ENCODE assay signal across 31 mouse cellular contexts in genomic region chr5:30513111-30513510, GRCm38 (mm10). TPM values are rescaled to one million over a fixed set of nuclear protein-coding genes. Genes with fewer than 3 reads are reported as not detected.
DNase-seq lines count a peak whose midpoint lies in the region; ATAC-seq and TF ChIP-seq lines count a peak whose summit lies in the region.
"Had no signal": no experiment of that assay in that cellular context is flagged by ENCODE, and none has a peak within 500 bp of the region (broad histone marks: within the 10 kb centered on the region; RNA-seq: fewer than 3 reads in every experiment).

No protein-coding gene starts in this region.

- H3K4me1 ChIP-seq in hindbrain, postnatal 0 days (ENCODE audit: insufficient read depth, low read length), result peaks cover 3% of the 10 kb centered on the region; the same call in 1 of the 2 replicates
- no peaks in the 10 kb centered on the region for H3K4me1 ChIP-seq in hindbrain, embryonic 16.5 days (ENCODE audit: control insufficient read depth, insufficient read depth, low read depth, low read length)
- H3K4me1 ChIP-seq in midbrain, postnatal 0 days (ENCODE audit: insufficient read depth, low read length), result no peaks in the 10 kb centered on the region; the same call in 1 of the 2 replicates
- no peaks in the 10 kb centered on the region for H3K4me1 ChIP-seq in midbrain, embryonic 11.5 days (ENCODE audit: control insufficient read depth, insufficient read depth, low read length)

- no peak overlapping the region for H3K4me2 ChIP-seq in hindbrain, postnatal 0 days (ENCODE audit: low read depth, low read length)
- H3K4me2 ChIP-seq in hindbrain, embryonic 16.5 days (ENCODE audit: low read length), result no peak overlapping the region
- H3K4me2 ChIP-seq in midbrain, postnatal 0 days (ENCODE audit: low read depth, low read length, poor library complexity, severe bottlenecking), result no peak overlapping the region
- H3K4me2 ChIP-seq in midbrain, embryonic 11.5 days, result no peak overlapping the region
- H3K4me2 ChIP-seq: heart, embryonic 13.5 days; intestine, embryonic 15.5 days had no signal

- H3K9me3 ChIP-seq in hindbrain, postnatal 0 days (ENCODE audit: low read length), result no peaks in the 10 kb centered on the region
- H3K9me3 ChIP-seq in hindbrain, embryonic 16.5 days (ENCODE audit: control insufficient read depth, low read length), result no peaks in the 10 kb centered on the region
- no peaks in the 10 kb centered on the region for H3K9me3 ChIP-seq in midbrain, postnatal 0 days (ENCODE audit: low read length)
- no peaks in the 10 kb centered on the region for H3K9me3 ChIP-seq in midbrain, embryonic 11.5 days (ENCODE audit: control insufficient read depth, low read length)
- H3K9me3 ChIP-seq: forebrain, embryonic 10.5 days; G1E; heart, embryonic 10.5 days; heart, embryonic 13.5 days; intestine, embryonic 15.5 days had no signal

- TF ChIP-seq CTCF in hindbrain, postnatal 0 days (IDR thresholded peaks at IDR 0.05; ENCODE audit: low read depth), result no peak
- no peak for TF ChIP-seq CTCF in midbrain, postnatal 0 days (IDR thresholded peaks at IDR 0.05)

- no peak overlapping the region for H3K27ac ChIP-seq in hindbrain, postnatal 0 days
- H3K27ac ChIP-seq in hindbrain, embryonic 16.5 days (ENCODE audit: low read depth, low read length), result no peak overlapping the region
- H3K27ac ChIP-seq in midbrain, postnatal 0 days (ENCODE audit: low read depth, low read length), result no peak overlapping the region
- H3K27ac ChIP-seq in midbrain, embryonic 11.5 days (ENCODE audit: low read depth, low read length), result no peak overlapping the region
- H3K27ac ChIP-seq: forebrain, embryonic 10.5 days; heart, adult 2 months; heart, embryonic 10.5 days; heart, embryonic 13.5 days; intestine, embryonic 15.5 days had no signal

- H3K27me3 ChIP-seq in hindbrain, postnatal 0 days (ENCODE audit: insufficient read depth, low read length), result no peaks in the 10 kb centered on the region
- no peaks in the 10 kb centered on the region for H3K27me3 ChIP-seq in hindbrain, embryonic 16.5 days (replicated peaks; ENCODE audit: control insufficient read depth, insufficient read depth, low read length)
- H3K27me3 ChIP-seq in midbrain, postnatal 0 days (ENCODE audit: insufficient read depth, low read length), result no peaks in the 10 kb centered on the region
- no peaks in the 10 kb centered on the region for H3K27me3 ChIP-seq in midbrain, embryonic 11.5 days (ENCODE audit: control insufficient read depth, insufficient read depth, low read length)
- H3K27me3 ChIP-seq: heart, embryonic 13.5 days; intestine, embryonic 15.5 days had no signal

- H3K9ac ChIP-seq in hindbrain, postnatal 0 days (replicated peaks; ENCODE audit: low read length), result no peak overlapping the region
- H3K9ac ChIP-seq in hindbrain, embryonic 16.5 days (ENCODE audit: low read depth, low read length), result no peak overlapping the region
- no peak overlapping the region for H3K9ac ChIP-seq in midbrain, postnatal 0 days (replicated peaks; ENCODE audit: low read length, poor library complexity, severe bottlenecking)
- no peak overlapping the region for H3K9ac ChIP-seq in midbrain, embryonic 11.5 days (ENCODE audit: low read length)
- H3K9ac ChIP-seq: heart, embryonic 13.5 days; intestine, embryonic 15.5 days had no signal

- no peak overlapping the region for H3K4me3 ChIP-seq in hindbrain, postnatal 0 days (ENCODE audit: low read length)
- H3K4me3 ChIP-seq in hindbrain, embryonic 16.5 days (ENCODE audit: low read length), result no peak overlapping the region
- H3K4me3 ChIP-seq in midbrain, postnatal 0 days (ENCODE audit: low read depth, low read length), result no peak overlapping the region
- no peak overlapping the region for H3K4me3 ChIP-seq in midbrain, embryonic 11.5 days (ENCODE audit: low read depth, low read length)
- H3K4me3 ChIP-seq: forebrain, embryonic 10.5 days; heart, adult 2 months; heart, embryonic 10.5 days; heart, embryonic 13.5 days; intestine, embryonic 15.5 days had no signal

- ATAC-seq in hindbrain, postnatal 0 days, result no peak
- ATAC-seq in hindbrain, embryonic 16.5 days, result no peak
- ATAC-seq in midbrain, postnatal 0 days (ENCODE audit: low FRiP score), result no peak
- ATAC-seq in midbrain, embryonic 11.5 days (ENCODE audit: low FRiP score), result no peak
- ATAC-seq: forebrain, embryonic 16.5 days; intestine, embryonic 15.5 days; Patski had no signal

- WGBS in hindbrain, postnatal 0 days, result 37% methylated on average over 8 of the region's 8 CpGs
- WGBS in hindbrain, embryonic 16.5 days, result 47% methylated on average over 8 of the region's 8 CpGs
- 59% methylated on average over 8 of the region's 8 CpGs for WGBS in midbrain, postnatal 0 days
- 85% methylated on average over 8 of the region's 8 CpGs for WGBS in midbrain, embryonic 11.5 days

- no peaks in the 10 kb centered on the region for H3K36me3 ChIP-seq in hindbrain, postnatal 0 days (ENCODE audit: insufficient read depth, low read length)
- no peaks in the 10 kb centered on the region for H3K36me3 ChIP-seq in hindbrain, embryonic 16.5 days (ENCODE audit: control insufficient read depth, insufficient read depth, low read length)
- H3K36me3 ChIP-seq in midbrain, postnatal 0 days (ENCODE audit: insufficient read depth, low read length), result no peaks in the 10 kb centered on the region
- no peaks in the 10 kb centered on the region for H3K36me3 ChIP-seq in midbrain, embryonic 11.5 days (ENCODE audit: control insufficient read depth, insufficient read depth, low read length)
- H3K36me3 ChIP-seq: forebrain, embryonic 10.5 days; G1E; heart, embryonic 10.5 days; heart, embryonic 13.5 days; intestine, embryonic 15.5 days had no signal

- peak; percentile 39 to 52 for DNase-seq in cerebellum, postnatal 10 days
- DNase-seq in cerebellum, postnatal 36 days, result no peak
- peak; percentile 49 for DNase-seq in hindbrain, postnatal 0 days (ENCODE audit: low spot score)
- DNase-seq in midbrain, postnatal 0 days (ENCODE audit: low spot score), result peak; percentile 50
- DNase-seq in midbrain, embryonic 11.5 days (ENCODE audit: low spot score, missing footprints), result no peak
- DNase-seq: adrenal gland, postnatal 10 days; adrenal gland, postnatal 36 days; cerebellum, adult 11 months; cerebellum, adult 2 months; cerebellum, adult 9-11 months; gastrocnemius, postnatal 10 days; gastrocnemius, postnatal 36 days; heart, adult 2 months; heart, postnatal 14 days; heart, postnatal 4 days; kidney, adult 11 months had no signal

RNA-seq across cellular contexts. Expression of gene Cib4, which starts 32.5 kb away (rescaled TPM):
- total RNA-seq in hindbrain, postnatal 0 days (2014; rRNA removed), result not detected in 2 replicates
- polyA plus RNA-seq in hindbrain, postnatal 0 days (2015; fragmentation: Nextera tagmentation; extraction: Ambion mirVana), result not detected in 2 replicates
- polyA plus RNA-seq in hindbrain, embryonic 16.5 days (2015; fragmentation: Nextera tagmentation; extraction: Ambion mirVana), result not detected in 2 replicates
- not detected in 2 replicates for total RNA-seq in midbrain, postnatal 0 days (2014; rRNA removed)
- polyA plus RNA-seq in midbrain, postnatal 0 days (2015; fragmentation: Nextera tagmentation; extraction: Ambion mirVana), result not detected in 2 replicates
- polyA plus RNA-seq in midbrain, embryonic 11.5 days (2014; fragmentation: Nextera tagmentation; extraction: Ambion mirVana), result not detected in 2 replicates
- total RNA-seq: G1E; gastrocnemius, adult 18-20 months; gastrocnemius, postnatal 10 days; gastrocnemius, postnatal 36 days; granulocyte monocyte progenitor cell, adult 5-6 weeks; heart, adult 2 months; heart, postnatal 14 days; heart, postnatal 4 days had no signal
- polyA plus RNA-seq: cerebellum, adult 2 months; embryonic facial prominence, embryonic 11.5 days; embryonic facial prominence, embryonic 14.5 days; forebrain, embryonic 10.5 days; forebrain, embryonic 16.5 days; G1E; heart, adult 2 months; heart, embryonic 10.5 days; heart, embryonic 13.5 days; heart, embryonic 16.5 days; hindbrain, embryonic 11.5 days; intestine, embryonic 15.5 days; Patski had no signal

RNA-seq across cellular contexts. Expression of gene 1700001C02Rik, which starts 47.3 kb away (rescaled TPM):
- 0.72 TPM in 1 of 2 replicates, not detected in the other for total RNA-seq in hindbrain, postnatal 0 days (2014; rRNA removed)
- polyA plus RNA-seq in hindbrain, postnatal 0 days (2015; fragmentation: Nextera tagmentation; extraction: Ambion mirVana), result 3.4 and 4.0 TPM in 2 replicates
- 1.8 and 1.9 TPM in 2 replicates for polyA plus RNA-seq in hindbrain, embryonic 16.5 days (2015; fragmentation: Nextera tagmentation; extraction: Ambion mirVana)
- 1.4 and 1.6 TPM in 2 replicates for total RNA-seq in midbrain, postnatal 0 days (2014; rRNA removed)
- 2.9 and 3.4 TPM in 2 replicates for polyA plus RNA-seq in midbrain, postnatal 0 days (2015; fragmentation: Nextera tagmentation; extraction: Ambion mirVana)
- polyA plus RNA-seq in midbrain, embryonic 11.5 days (2014; fragmentation: Nextera tagmentation; extraction: Ambion mirVana), result not detected in 2 replicates
- total RNA-seq: adrenal gland, adult 18-20 months; adrenal gland, postnatal 10 days; adrenal gland, postnatal 36 days; G1E; gastrocnemius, adult 18-20 months; gastrocnemius, postnatal 10 days; gastrocnemius, postnatal 36 days; granulocyte monocyte progenitor cell, adult 5-6 weeks; heart, adult 2 months; heart, postnatal 14 days; heart, postnatal 4 days had no signal
- polyA plus RNA-seq: embryonic facial prominence, embryonic 11.5 days; forebrain, embryonic 10.5 days; G1E; heart, embryonic 10.5 days; heart, embryonic 13.5 days; intestine, embryonic 15.5 days; Patski had no signal

RNA-seq across cellular contexts. Expression of gene Otof, which starts 51.4 kb away (rescaled TPM):
- total RNA-seq in hindbrain, postnatal 0 days (2014; rRNA removed), result 12.2 and 13.0 TPM in 2 replicates
- polyA plus RNA-seq in hindbrain, postnatal 0 days (2015; fragmentation: Nextera tagmentation; extraction: Ambion mirVana), result 5.5 and 7.1 TPM in 2 replicates
- 7.7 and 8.8 TPM in 2 replicates for polyA plus RNA-seq in hindbrain, embryonic 16.5 days (2015; fragmentation: Nextera tagmentation; extraction: Ambion mirVana)
- 6.1 and 9.9 TPM in 2 replicates for total RNA-seq in midbrain, postnatal 0 days (2014; rRNA removed)
- 4.7 and 4.9 TPM in 2 replicates for polyA plus RNA-seq in midbrain, postnatal 0 days (2015; fragmentation: Nextera tagmentation; extraction: Ambion mirVana)
- 0.25 and 0.59 TPM in 2 replicates for polyA plus RNA-seq in midbrain, embryonic 11.5 days (2014; fragmentation: Nextera tagmentation; extraction: Ambion mirVana)
- total RNA-seq: granulocyte monocyte progenitor cell, adult 5-6 weeks; heart, adult 2 months; heart, postnatal 14 days had no signal
- polyA plus RNA-seq: G1E, Patski had no signal

Comparison
In these comparisons a context has a peak if more than half of its experiments do, and no peak if none do; other contexts are left out.
1. DNase-seq: peak in cerebellum, postnatal 10 days (2 of 2), hindbrain, postnatal 0 days (single experiment) and midbrain, postnatal 0 days (single experiment); none in cerebellum, postnatal 36 days (0 of 2) and midbrain, embryonic 11.5 days (single experiment).